Mouse (Mus musculus) midbrain, embryonic 10.5 days (tissue): ENCODE results near the gene Poldip2. TPM values are rescaled to one million over a fixed set of nuclear protein-coding genes. Genes with fewer than 3 reads are reported as not detected.

ENCODE experiments used
- DNase-seq: peaks from one replicate; pipeline ENCODE4 v3.0.0-alpha.2; 2017; ENCODE audit warnings: low spot score
- H3K27ac ChIP-seq: fragments of 300-500 bp; sonication (generic); replicated peaks from 2 replicates; pipeline ENCODE4 v1.5.1; 2016; ENCODE audit warnings: mild to moderate bottlenecking
- H3K27me3 ChIP-seq: fragments of 300-500 bp; sonication (generic); 2 replicates; pipeline ENCODE4 v1.6.1; 2016; ENCODE audit warnings: low read depth, mild to moderate bottlenecking; ENCODE audit not compliant: poor library complexity, severe bottlenecking
- H3K36me3 ChIP-seq: fragments of 300-500 bp; sonication (generic); 2 replicates; pipeline ENCODE4 v1.6.1; 2016; ENCODE audit warnings: mild to moderate bottlenecking, moderate library complexity
- H3K4me1 ChIP-seq: fragments of 300-500 bp; sonication (generic); 2 replicates; pipeline ENCODE4 v1.6.1; 2016
- H3K4me3 ChIP-seq: fragments of 300-500 bp; sonication (generic); 2 replicates; pipeline ENCODE4 v1.5.1; 2016; ENCODE audit warnings: mild to moderate bottlenecking, moderate library complexity
- H3K9me3 ChIP-seq: fragments of 300-500 bp; sonication (generic); replicated peaks from 2 replicates; pipeline ENCODE4 v1.6.1; 2016; ENCODE audit warnings: mild to moderate bottlenecking
- WGBS: fragments of 180-500 bp; shearing (Covaris S2); methylation state at CpG from one replicate; pipeline ENCODE4 v1.1.7; 2016; 5-methylcytosine and 5-hydroxymethylcytosine counted together
- polyA plus RNA-seq: library from polyadenylated mRNA; unstranded; fragments of >200 nt; fragmentation: Nextera tagmentation; extraction: Ambion mirVana; gene quantifications from 2 replicates; pipeline ENCODE4 v1.2.1, GENCODE M21; 2016

Poldip2 gene
- polyA plus RNA-seq, 1 experiment from 2014 or later, result 148 TPM

DNA sequence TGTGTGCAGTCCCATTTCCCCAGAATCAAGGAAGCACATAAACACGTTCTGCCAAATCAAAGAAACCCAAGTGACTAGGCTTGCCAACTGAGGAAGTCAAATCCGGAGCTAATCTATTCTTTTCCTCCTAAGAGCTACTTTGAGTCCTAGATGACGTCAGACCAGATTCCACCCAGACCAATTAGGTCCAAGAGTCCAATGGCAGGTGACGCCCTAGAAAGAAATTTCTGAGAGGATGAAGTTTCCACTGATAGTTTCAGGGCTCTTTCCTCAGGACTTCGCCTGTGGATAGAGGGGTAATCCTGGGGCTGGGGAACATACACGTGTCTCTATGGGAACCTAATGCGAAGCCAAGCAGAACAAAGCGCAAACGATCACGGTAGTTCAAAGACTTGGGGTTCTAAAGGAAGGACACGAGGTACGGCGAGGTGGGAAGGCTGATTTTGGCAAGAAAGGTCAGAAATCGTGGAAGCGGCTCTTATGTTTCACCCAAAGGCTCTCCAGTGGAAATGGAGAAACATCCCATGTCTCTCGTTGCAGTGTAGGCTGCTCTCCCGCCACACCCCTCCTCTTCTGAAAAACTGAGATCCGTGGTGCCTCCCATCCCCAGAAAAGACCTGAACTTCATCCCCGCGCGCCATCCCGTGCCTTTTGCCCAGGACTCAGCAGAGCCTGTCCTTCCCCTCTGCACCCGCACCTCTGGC is 23.5 kb downstream of the Poldip2 start:
- Histone ChIP-seq H3K4me1 (peaks cover 26% of the 10 kb centered on the region), H3K27me3 (no peaks in the 10 kb centered on the region), H3K4me3 (peak overlapping the region; percentile 70), H3K36me3 (peaks cover 40% of the 10 kb centered on the region), H3K27ac (peak overlapping the region; percentile 89), H3K9me3 (no peaks in the 10 kb centered on the region)
- WGBS, result under 1% methylated on average over 23 of the region's 23 CpGs
- peak; percentile 41 for DNase-seq

DNA sequence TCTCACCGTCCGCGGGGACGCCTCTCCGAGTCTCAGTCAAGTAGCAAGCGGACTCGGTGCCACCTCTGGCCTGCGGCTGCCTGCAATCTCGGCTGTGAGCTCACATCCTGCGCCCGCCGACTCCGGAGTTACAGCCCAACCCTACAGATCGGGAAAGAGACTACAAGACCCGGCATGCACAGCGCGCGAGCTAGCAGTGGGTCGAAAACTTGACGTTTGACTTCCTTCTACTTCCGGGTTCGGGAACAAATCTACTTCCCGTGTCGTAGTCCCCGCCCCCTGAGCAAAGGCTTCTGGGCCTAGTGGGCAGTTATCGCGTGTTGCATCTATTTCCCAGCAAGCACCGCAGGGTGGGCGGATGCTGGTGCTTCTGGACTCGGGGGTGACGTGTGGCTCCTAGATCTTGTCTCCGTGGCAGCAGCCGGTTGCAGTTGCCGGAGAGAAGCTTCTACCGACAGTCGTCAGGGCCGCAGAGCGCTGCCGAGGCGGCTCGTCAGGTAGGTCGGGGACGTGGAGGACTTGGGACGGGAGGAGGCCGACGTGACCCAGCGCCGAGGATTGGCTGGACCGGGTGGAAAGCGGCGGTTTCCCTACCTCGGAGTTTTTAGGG is 24.2 kb downstream of the Poldip2 start, which contains the start of the genes Tnfaip1 and Ift20:
Gene Tnfaip1 (minus strand): TSS at position 253 of the 610 bp plus-strand sequence.
Gene Ift20 (plus strand): TSS at position 282 of the 610 bp plus-strand sequence.
- under 1% methylated on average over 52 of the region's 52 CpGs for WGBS
- H3K4me3 ChIP-seq, result peak within 1 kb of the TSS; percentile 70
- DNase-seq, result peak; percentile 99
- H3K9me3 ChIP-seq, result no peaks in the 10 kb centered on the region
- H3K36me3 ChIP-seq, result peaks cover 40% of the 10 kb centered on the region
- peaks cover 26% of the 10 kb centered on the region for H3K4me1 ChIP-seq
- peak within 1 kb of the TSS; percentile 89 for H3K27ac ChIP-seq
- H3K27me3 ChIP-seq, result no peaks in the 10 kb centered on the region

DNA sequence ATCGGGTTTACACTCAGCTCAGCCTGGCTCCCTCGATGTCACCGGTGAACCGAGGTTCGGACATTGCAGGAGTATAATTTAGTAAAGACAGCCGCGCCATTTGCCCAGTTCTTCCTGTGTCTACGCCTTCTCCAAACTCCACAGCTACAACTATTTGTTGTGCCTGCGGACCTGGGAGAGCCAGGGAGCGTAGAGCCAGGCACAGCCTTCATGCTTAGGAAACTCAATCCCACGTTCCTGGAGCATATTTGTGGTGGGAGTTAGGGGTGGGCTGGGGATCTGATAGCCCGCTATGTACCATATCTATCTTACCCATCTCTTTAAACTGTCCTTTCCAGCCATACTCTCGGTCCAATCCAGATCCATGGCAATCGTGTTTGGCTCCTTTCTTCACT is 24.7 kb downstream of the Poldip2 start:
- Histone ChIP-seq H3K4me1 (peaks cover 26% of the 10 kb centered on the region), H3K27ac (peak overlapping the region; percentile 89), H3K27me3 (no peaks in the 10 kb centered on the region), H3K36me3 (peaks cover 43% of the 10 kb centered on the region), H3K4me3 (peak overlapping the region; percentile 70), H3K9me3 (no peaks in the 10 kb centered on the region)
- no peak for DNase-seq
- WGBS, result 7% methylated on average over 14 of the region's 14 CpGs

DNA sequence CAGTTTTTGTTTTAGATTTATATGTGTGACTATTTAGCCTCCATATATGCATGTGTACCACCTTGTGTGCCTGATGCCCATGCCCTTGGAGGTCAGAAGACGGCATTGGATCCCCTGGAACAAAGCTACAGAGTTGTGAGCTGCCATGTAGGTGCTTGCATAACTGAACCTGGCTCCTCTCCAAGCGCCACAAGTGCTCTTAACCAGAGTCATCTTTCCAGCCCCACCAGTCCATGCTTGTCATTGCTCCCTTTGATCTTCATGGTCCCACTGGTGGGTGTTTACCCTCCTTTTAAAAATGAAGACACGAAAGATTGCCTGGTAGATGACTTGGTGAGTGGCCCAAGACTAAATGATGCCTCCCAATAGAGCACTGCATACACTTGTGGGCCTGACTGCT is 28.4 kb downstream of the Poldip2 start:
- peaks cover 14% of the 10 kb centered on the region for H3K4me1 ChIP-seq
- DNase-seq, result no peak
- WGBS, result 95% methylated on average over 3 of the region's 3 CpGs
- H3K27ac ChIP-seq, result no peak overlapping the region
- no peak overlapping the region for H3K4me3 ChIP-seq
- H3K27me3 ChIP-seq, result no peaks in the 10 kb centered on the region
- H3K36me3 ChIP-seq, result peaks cover 69% of the 10 kb centered on the region
- H3K9me3 ChIP-seq, result no peaks in the 10 kb centered on the region

DNA sequence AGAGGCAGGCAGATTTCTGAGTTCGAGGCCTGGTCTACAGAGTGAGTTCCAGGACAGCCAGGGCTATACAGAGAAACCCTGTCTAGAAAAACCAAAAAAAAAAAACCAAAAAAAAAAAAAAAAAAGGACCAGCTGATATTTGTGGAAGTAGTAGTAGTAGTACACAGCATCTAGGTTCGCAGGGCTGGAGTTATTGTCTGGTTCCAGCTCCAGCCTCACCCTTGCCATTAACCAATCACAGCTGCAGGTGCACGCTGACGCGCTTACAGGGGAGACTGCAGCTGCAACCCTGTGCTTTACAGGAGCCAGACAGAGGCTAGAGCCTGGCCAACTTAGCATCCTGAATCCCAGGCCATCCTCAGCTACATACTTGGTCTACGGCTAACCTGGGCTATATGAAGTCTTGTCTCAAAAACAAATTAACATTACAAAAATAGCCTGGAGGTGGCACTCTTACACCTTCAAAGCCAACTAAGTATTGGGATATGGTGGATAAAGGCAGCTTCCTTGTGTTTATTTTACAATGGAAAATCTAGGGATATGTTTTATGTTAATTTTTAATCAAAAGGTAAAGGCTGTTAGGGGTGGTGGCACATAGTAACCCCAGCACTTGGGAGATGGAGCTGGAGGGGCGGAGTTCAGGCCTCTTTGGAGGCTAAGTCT is 32.6 kb downstream of the Poldip2 start:
- no peak for DNase-seq
- Histone ChIP-seq H3K4me3 (no peak overlapping the region), H3K36me3 (peaks cover 67% of the 10 kb centered on the region), H3K9me3 (no peaks in the 10 kb centered on the region), H3K27me3 (no peaks in the 10 kb centered on the region), H3K27ac (no peak overlapping the region), H3K4me1 (peaks cover 20% of the 10 kb centered on the region)
- 95% methylated on average over 7 of the region's 7 CpGs for WGBS

DNA sequence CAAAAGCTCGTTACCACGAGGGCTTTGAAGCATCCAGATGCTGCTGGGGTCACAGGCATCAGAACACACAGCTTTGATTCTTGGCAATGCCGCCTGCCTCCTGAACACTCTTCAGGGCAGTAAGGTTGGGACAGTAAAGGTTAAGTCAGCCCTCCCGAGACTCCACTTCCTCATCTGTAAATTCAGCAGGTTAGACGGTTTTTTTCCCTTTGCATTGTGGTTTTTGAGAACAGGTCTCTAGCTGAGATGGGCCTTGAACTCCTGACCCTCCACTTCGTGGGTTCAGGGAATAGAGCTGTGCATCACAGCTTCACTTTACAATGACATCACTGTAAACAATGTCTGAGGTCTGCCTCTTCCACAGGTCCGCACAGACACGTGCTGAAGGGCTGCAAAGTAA is 33.2 kb downstream of the Poldip2 start:
- 82% methylated on average over 8 of the region's 8 CpGs for WGBS
- peaks cover 61% of the 10 kb centered on the region for H3K36me3 ChIP-seq
- no peaks in the 10 kb centered on the region for H3K27me3 ChIP-seq
- DNase-seq, result no peak
- no peak overlapping the region for H3K27ac ChIP-seq
- H3K4me3 ChIP-seq, result no peak overlapping the region
- peaks cover 26% of the 10 kb centered on the region for H3K4me1 ChIP-seq
- no peaks in the 10 kb centered on the region for H3K9me3 ChIP-seq

DNA sequence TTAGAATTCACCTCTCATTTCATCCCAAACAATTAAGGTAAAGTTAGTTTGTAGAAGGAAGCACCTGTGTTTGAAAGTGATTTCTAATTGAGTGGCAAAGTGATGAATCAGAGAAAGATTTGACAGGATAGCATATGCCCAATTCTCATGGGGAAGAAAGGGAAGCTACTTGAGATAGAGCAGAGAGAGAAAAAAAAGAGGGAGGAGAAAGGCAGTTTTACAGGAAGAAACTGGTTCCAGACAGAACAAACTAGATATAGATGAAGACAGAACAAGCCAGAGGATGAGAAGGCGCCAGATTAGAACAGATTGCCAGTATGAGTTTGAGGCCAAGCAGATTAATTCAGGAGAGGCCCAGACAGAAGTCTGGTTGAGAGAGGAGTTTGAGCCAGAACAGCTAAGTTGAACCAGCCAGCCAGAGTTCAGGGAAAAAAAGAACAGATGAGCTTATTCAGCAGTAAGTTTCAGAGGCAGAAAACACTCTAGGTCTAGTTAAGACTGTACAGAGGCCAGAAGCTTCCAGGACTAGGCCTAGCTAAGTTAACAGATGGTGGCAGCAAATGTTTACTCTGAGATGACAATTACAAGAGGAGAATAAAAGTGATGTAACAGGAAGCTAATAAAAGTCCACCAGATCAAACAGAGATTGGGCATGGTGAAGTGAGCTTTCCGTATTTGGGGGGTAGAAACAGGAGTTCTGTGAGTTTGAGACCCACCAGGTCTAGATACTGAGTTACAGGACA is 35.9 kb downstream of the Poldip2 start:
- H3K4me3 ChIP-seq, result peak overlapping the region; percentile 67; the same call in 1 of the 2 replicates

DNA sequence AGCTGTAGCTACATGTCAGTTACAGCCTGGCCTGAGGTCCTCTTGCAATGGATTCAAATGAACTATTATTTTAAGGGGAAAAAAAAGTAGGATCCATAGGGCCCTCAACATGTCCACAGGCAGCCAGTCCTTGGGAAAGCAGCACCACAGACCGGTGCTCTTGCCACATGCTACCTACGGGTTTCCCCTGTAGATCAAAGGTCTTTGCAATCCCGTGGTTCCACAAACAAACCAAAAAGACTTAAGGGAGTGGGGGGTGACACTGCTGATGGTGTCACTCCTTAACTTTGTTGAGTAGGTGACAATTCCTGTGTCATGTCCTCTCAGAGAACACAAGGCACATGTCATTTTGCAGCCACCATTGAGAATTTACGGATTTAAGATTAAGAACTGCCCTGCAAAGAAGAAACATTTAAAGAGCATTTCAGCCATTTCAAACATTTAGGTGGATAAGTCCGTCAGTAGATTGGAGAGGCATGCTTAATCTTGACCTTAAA is 37.5 kb downstream of the Poldip2 start:
- H3K4me1 ChIP-seq, result peaks cover 34% of the 10 kb centered on the region
- no peaks in the 10 kb centered on the region for H3K27me3 ChIP-seq
- DNase-seq, result no peak
- peak overlapping the region; percentile 67 for H3K4me3 ChIP-seq
- H3K36me3 ChIP-seq, result peaks cover 19% of the 10 kb centered on the region
- peaks cover 6% of the 10 kb centered on the region; the same call in 1 of the 2 replicates for H3K9me3 ChIP-seq
- 13% methylated on average over 5 of the region's 5 CpGs for WGBS
- H3K27ac ChIP-seq, result peak overlapping the region; percentile 92

More for the DNA sequence above, 35.9 kb downstream of the Poldip2 start:
- Histone ChIP-seq H3K9me3 (no peaks in the 10 kb centered on the region), H3K36me3 (peaks cover 35% of the 10 kb centered on the region), H3K27ac (no peak overlapping the region), H3K27me3 (no peaks in the 10 kb centered on the region), H3K4me1 (peaks cover 34% of the 10 kb centered on the region)
- no peak for DNase-seq
- WGBS, result 87% methylated on average over 2 of the region's 2 CpGs

DNA sequence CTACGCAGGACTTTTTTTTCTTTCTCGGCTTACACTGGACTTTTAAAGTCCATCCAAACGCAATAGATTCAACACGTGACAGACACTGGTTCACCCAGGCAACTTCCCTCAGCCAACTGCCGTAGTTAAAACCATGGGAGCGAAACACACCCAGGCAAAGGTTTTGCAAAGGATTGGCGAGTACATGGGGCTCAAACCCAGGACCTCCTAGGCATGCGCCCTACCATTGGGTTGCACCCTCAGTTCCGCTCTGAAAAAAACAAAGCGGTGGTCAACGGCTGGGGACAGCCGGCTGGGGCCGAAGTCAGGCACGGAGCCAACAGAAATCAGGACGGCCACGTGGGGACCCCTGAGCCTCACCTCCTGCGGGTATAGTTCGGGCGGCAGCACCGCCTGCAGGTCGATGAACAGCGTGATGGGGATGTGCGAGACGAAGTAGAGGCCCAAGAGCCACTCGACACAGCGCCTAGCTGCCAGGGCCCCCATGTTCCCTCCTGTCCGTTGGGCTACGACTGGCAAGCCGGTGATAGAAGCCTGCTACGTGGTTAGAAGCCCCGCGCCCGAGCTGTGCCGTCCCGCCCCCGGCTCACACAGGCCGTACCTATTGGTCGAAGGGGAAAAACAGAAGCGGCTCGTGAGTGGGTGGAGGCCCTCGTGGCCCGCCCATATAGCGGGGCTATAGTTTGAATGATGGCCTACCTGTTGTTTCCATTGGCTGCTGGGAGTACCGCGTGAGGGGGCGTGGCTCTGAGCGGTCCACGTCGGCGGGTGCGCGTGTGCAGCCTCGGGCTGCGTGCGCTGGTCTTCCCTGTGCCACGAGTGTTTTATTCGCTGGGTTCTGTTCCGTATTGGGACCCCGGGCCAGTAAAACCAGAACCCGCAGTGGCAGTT is 38.4 kb downstream of the Poldip2 start, which contains the start of gene Tmem97:
Gene Tmem97 (minus strand): TSS at position 610 of the 891 bp plus-strand sequence.
- H3K27me3 ChIP-seq, result no peaks in the 10 kb centered on the region
- peak within 1 kb of the TSS; percentile 92 for H3K27ac ChIP-seq
- WGBS, result under 1% methylated on average over 60 of the region's 60 CpGs
- H3K9me3 ChIP-seq, result peaks cover 6% of the 10 kb centered on the region; the same call in 1 of the 2 replicates
- H3K4me1 ChIP-seq, result peaks cover 34% of the 10 kb centered on the region
- peaks cover 11% of the 10 kb centered on the region for H3K36me3 ChIP-seq
- H3K4me3 ChIP-seq, result peak within 1 kb of the TSS; percentile 67
- peak; percentile 96 for DNase-seq

DNA sequence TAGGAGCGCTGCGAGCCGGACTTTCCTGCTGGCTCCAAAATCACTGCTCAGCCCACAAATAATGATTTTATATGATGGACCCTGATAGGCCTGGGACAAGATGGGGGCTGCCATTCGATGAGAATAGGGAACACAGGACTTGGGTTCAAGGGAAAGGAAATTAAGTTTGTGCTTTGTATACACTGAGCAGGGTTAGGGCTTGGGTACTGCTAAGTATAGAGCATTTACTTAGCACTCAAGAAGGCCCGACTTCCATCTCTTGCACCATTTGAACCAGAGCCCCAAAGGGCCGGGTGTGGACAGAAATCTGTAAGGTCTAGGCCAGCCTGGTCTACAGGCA is 39.0 kb downstream of the Poldip2 start:
- peaks cover 6% of the 10 kb centered on the region; the same call in 1 of the 2 replicates for H3K9me3 ChIP-seq

DNA sequence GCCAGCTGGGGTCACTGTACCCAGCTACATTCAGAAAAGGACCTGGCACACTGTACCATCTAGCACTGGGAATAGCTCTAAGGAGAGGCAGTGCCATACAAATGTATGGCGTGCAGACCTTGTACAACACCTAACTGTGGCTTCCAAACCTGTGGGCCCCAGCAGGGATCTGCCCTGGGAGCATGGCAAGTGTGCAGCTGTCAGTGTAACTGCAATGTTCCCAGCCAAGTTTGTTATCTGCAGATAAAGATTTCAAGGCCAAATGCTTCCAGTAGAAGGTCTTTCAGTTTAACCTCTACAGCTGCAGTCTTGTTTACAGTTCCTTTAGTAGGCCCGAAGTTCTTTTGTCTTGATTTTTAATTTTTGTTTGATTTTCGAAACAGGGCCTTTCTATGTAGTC is 43.6 kb downstream of the Poldip2 start:
- H3K9me3 ChIP-seq, result peaks cover 6% of the 10 kb centered on the region; the same call in 1 of the 2 replicates
- no peak overlapping the region for H3K4me3 ChIP-seq
- peaks cover 10% of the 10 kb centered on the region for H3K4me1 ChIP-seq
- no peak overlapping the region for H3K27ac ChIP-seq
- DNase-seq, result no peak
- no peaks in the 10 kb centered on the region for H3K27me3 ChIP-seq
- 84% methylated on average over 3 of the region's 3 CpGs for WGBS
- H3K36me3 ChIP-seq, result no peaks in the 10 kb centered on the region

More for the DNA sequence above, 39.0 kb downstream of the Poldip2 start:
- DNase-seq, result no peak
- H3K36me3 ChIP-seq, result peaks cover 7% of the 10 kb centered on the region; the same call in 1 of the 2 replicates
- H3K4me1 ChIP-seq, result peaks cover 34% of the 10 kb centered on the region
- H3K4me3 ChIP-seq, result peak overlapping the region; percentile 67
- H3K27ac ChIP-seq, result peak overlapping the region; percentile 92
- no peaks in the 10 kb centered on the region for H3K27me3 ChIP-seq
- WGBS, result 36% methylated on average over 6 of the region's 6 CpGs
